Mouse (Mus musculus) gastrocnemius, adult 18-20 months (tissue): ENCODE data around the gene Olfr707. TPM values are rescaled to one million over a fixed set of nuclear protein-coding genes. Genes with fewer than 3 reads are reported as not detected.
"Not testable (repeated sequence)": the region's sequence is repeated elsewhere in the genome, so short reads cannot be mapped to it uniquely, and the experiment has no call there.

ENCODE experiments used
- DNase-seq: peaks from one replicate; pipeline ENCODE4 v3.0.0; 2021; ENCODE audit warnings: low spot score
- long read RNA-seq, 2 experiments: library from polyadenylated mRNA; stranded (forward); transcript quantifications; one replicate each; pipeline ENCODE4 v2.0.0; 2021
- total RNA-seq, 2 experiments: library from RNA; stranded (reverse); gene quantifications; 2 replicates each; pipeline ENCODE4 v1.2.3; 2021

Gene Olfr707
- not detected for total RNA-seq
- long read RNA-seq, experiment 1 = 0 reads
- long read RNA-seq, experiment 2 = 0 reads

GRCm38 (mm10) chr7:106901141-106901540 lies at the start of gene Olfr707:
Gene Olfr707, minus strand, starts transcription at chr7:106901241.
- not testable (repeated sequence) for DNase-seq

- no peak for DNase-seq
These were observed 47.2 kb upstream of the Olfr707 start, which contains the start of gene Olfr710 for GRCm38 (mm10) chr7:106948212-106948611. Gene Olfr710, minus strand, starts transcription at chr7:106948312.

GRCm38 (mm10) chr7:106932119-106932518 lies 31.1 kb upstream of the Olfr707 start, which contains the start of gene Olfr709-ps1:
Gene Olfr709-ps1, minus strand, starts transcription at chr7:106932219.
- DNase-seq = no peak

- not testable (repeated sequence) for DNase-seq
These were observed 19.9 kb upstream of the Olfr707 start for GRCm38 (mm10) chr7:106920961-106921360.

GRCm38 (mm10) chr7:106907676-106908075 lies 6.6 kb upstream of the Olfr707 start, which contains the start of gene Olfr1532-ps1:
Gene Olfr1532-ps1, plus strand, starts transcription at chr7:106908001.
- no peak for DNase-seq

GRCm38 (mm10) chr7:106888062-106888461 lies 13.0 kb downstream of the Olfr707 start, which contains the start of gene Olfr706:
Gene Olfr706, minus strand, starts transcription at chr7:106888162.
- no peak for DNase-seq

GRCm38 (mm10) chr7:106876791-106877190 lies 24.2 kb downstream of the Olfr707 start, which contains the start of gene Olfr705:
Gene Olfr705, minus strand, starts transcription at chr7:106876891.
- DNase-seq = no peak

GRCm38 (mm10) chr7:106862885-106863284 lies 38.2 kb downstream of the Olfr707 start, which contains the start of gene Olfr704:
Gene Olfr704, plus strand, starts transcription at chr7:106863185.
- no peak for DNase-seq

- DNase-seq = no peak
These were observed 58.0 kb downstream of the Olfr707 start, which contains the start of gene Olfr703 for GRCm38 (mm10) chr7:106843060-106843459. Gene Olfr703, plus strand, starts transcription at chr7:106843360.

Other genes with a start within 250 kb of the Olfr707 start
- gene Olfr693, start 220.7 kb downstream of the Olfr707 start, total RNA-seq = not detected
- gene Olfr694, start 209.4 kb downstream of the Olfr707 start, total RNA-seq = not detected
- gene Olfr695, start 184.8 kb downstream of the Olfr707 start, total RNA-seq = not detected
- gene Olfr697, start 158.8 kb downstream of the Olfr707 start, total RNA-seq = not detected
- gene Olfr698, start 145.8 kb downstream of the Olfr707 start, total RNA-seq = not detected
- not detected for gene Olfr699, start 108.0 kb downstream of the Olfr707 start, total RNA-seq
- not detected for gene Olfr700, start 92.4 kb downstream of the Olfr707 start, total RNA-seq
- not detected for gene Olfr701, start 87.1 kb downstream of the Olfr707 start, total RNA-seq
- not detected for gene Olfr702, start 67.3 kb downstream of the Olfr707 start, total RNA-seq
- not detected for gene Olfr703, start 57.9 kb downstream of the Olfr707 start, total RNA-seq
- not detected for gene Olfr704, start 38.1 kb downstream of the Olfr707 start, total RNA-seq
- gene Olfr705, start 24.4 kb downstream of the Olfr707 start, total RNA-seq = not detected
- gene Olfr706, start 13.1 kb downstream of the Olfr707 start, total RNA-seq = not detected
- not detected for gene Olfr1532-ps1, start 6.8 kb upstream of the Olfr707 start, total RNA-seq
- not detected for gene Olfr709-ps1, start 31.0 kb upstream of the Olfr707 start, total RNA-seq
- gene Olfr710, start 47.1 kb upstream of the Olfr707 start, total RNA-seq = not detected
- not detected for gene Olfr6, start 62.7 kb upstream of the Olfr707 start, total RNA-seq
- gene Olfr711, start 74.2 kb upstream of the Olfr707 start, total RNA-seq = not detected
- not detected for gene Olfr2, start 104.8 kb upstream of the Olfr707 start, total RNA-seq
- gene Olfr713, start 129.9 kb upstream of the Olfr707 start, total RNA-seq = not detected
- not detected for gene Olfr714, start 169.7 kb upstream of the Olfr707 start, total RNA-seq
- not detected for gene Olfr17, start 192.0 kb upstream of the Olfr707 start, total RNA-seq
- not detected for gene Olfr715b, start 209.1 kb upstream of the Olfr707 start, total RNA-seq
- not detected for gene Olfr715, start 229.8 kb upstream of the Olfr707 start, total RNA-seq
- gene Olfr716, start 237.1 kb upstream of the Olfr707 start, total RNA-seq = not detected